Mouse (Mus musculus): Measurements from ENCODE around the gene Slc25a17.

- TF ChIP-seq CTCF (IDR thresholded peaks at IDR 0.05; ENCODE audit: insufficient read depth, low read depth, low read length) (no peak), POLR2A (IDR thresholded peaks at IDR 0.05; ENCODE audit: insufficient read depth, low read depth, low read length) (no peak)
Observed at GRCm38 (mm10) chr15:81313928-81314327, 46.7 kb downstream of the Slc25a17 start.

Data from olfactory bulb, adult 2 months (tissue).